Mouse (Mus musculus) thymus, adult 2 months (tissue): ENCODE data around the gene Gcgr.

Experiments
- CTCF ChIP-seq: fragments of 200-500 bp; IDR thresholded peaks from 2 replicates; pipeline ENCODE4 v1.5.1; 2012; ENCODE audit warnings: mild to moderate bottlenecking, control low read depth, low read length, moderate library complexity, borderline replicate concordance; ENCODE audit not compliant: control insufficient read depth, poor library complexity, insufficient read depth; ENCODE audit errors: extremely low read depth
- POLR2A ChIP-seq: fragments of 200-500 bp; IDR thresholded peaks from 2 replicates; pipeline ENCODE4 v1.6.1; 2012; ENCODE audit warnings: mild to moderate bottlenecking, low read length, control low read depth, moderate library complexity; ENCODE audit not compliant: control insufficient read depth, poor library complexity, insufficient read depth; ENCODE audit errors: extremely low read depth

DNA sequence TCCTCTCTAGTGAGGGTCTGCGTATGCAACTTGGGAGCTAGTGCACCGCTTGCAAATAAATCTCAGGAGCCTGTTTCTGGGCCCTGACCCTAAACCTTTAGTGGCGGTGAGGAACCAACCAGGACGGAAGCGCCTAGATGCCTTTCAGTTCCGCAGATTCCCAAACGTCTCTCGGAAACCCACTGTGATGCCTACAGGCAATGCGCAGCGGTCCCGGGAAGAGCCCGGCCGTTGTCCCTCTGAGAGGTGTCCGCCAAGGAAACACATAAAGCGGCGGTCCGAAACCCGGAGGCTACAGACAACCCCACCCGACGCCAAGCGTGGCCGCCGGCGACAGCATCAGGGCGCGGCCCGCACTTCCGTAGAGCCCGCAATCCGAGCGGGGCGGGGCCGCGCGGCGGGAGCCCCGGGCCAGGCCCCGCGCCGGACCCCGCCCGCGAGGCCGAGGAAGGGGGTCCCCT is 50.4 kb downstream of the Gcgr start:
- TF ChIP-seq POLR2A (no peak), CTCF (no peak)
